Mouse (Mus musculus): ENCODE measurements around the gene Sgip1. TPM values are rescaled to one million over a fixed set of nuclear protein-coding genes. Genes with fewer than 3 reads are reported as not detected.

Gene Sgip1
- polyA plus RNA-seq, 1 experiment from 2014 or later, result 1.2 TPM

GRCm38 (mm10) chr4:102964174-102964573 lies 223.1 kb downstream of the Sgip1 start:
- no peaks in the 10 kb centered on the region for H3K4me1 ChIP-seq (ENCODE audit: control insufficient read depth, insufficient read depth, low read length)
- no peak for ATAC-seq (replicated peaks; ENCODE audit: extremely low read depth, insufficient read depth, low FRiP score)
- H3K27ac ChIP-seq (ENCODE audit: low read length), result no peak overlapping the region
- H3K27me3 ChIP-seq (ENCODE audit: control insufficient read depth, insufficient read depth, low read length), result no peaks in the 10 kb centered on the region
- no peaks in the 10 kb centered on the region for H3K36me3 ChIP-seq (ENCODE audit: control insufficient read depth, insufficient read depth)
- no peak overlapping the region for H3K4me3 ChIP-seq (ENCODE audit: low read length)
- H3K9me3 ChIP-seq (replicated peaks; ENCODE audit: control insufficient read depth, low read length), result no peaks in the 10 kb centered on the region
- H3K4me2 ChIP-seq (ENCODE audit: low read depth, low read length), result no peak overlapping the region
- no peak overlapping the region for H3K9ac ChIP-seq (ENCODE audit: low read length)
- WGBS, result 35% methylated on average over 3 of the region's 3 CpGs

DNA sequence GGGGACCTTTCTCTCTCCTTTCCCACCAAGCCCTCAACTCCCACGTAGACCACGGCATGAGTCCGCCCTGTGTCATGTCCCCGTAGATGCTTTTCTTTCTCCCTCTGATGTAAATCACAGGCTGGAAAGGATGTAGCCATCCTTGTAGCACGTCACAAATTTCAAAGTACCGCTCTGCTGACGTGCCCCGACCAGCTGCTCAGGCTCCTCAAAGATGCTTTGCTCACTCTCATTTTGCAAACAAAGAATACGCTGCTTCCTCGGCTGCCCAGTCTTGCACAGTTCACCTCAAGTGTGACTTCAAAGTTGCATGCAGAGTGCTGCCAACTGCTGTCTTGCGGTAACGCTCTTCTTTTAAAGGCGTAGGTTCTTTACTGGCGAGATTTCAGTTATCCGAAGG lies 226.7 kb downstream of the Sgip1 start:
- 83% methylated on average over 15 of the region's 15 CpGs for WGBS

DNA sequence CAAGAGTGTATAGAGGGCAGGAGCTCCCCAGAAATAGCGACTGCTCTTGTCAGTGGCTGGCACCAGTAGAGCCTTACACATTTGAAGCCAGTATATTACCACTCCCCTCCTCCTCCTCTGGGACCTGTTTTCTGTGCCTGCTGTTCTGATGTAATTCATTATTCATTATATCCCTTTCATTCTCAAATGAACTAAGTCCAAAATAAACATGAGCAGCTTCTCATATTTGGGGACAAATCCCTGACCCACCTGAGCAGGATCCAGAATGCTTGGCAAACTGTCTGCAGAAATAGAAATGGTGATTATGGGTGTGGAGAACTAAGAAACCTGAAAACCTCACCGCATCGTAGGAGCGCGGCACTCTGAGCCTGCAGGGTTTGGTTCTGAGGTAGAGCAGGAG lies 228.5 kb downstream of the Sgip1 start:
- Histone ChIP-seq H3K36me3 (ENCODE audit: control insufficient read depth, insufficient read depth) (no peaks in the 10 kb centered on the region), H3K4me1 (ENCODE audit: control insufficient read depth, insufficient read depth, low read length) (no peaks in the 10 kb centered on the region)
- ATAC-seq (replicated peaks; ENCODE audit: extremely low read depth, insufficient read depth, low FRiP score), result no peak

More for the DNA sequence above, 226.7 kb downstream of the Sgip1 start:
- Histone ChIP-seq H3K27me3 (ENCODE audit: control insufficient read depth, insufficient read depth, low read length) (no peaks in the 10 kb centered on the region), H3K27ac (ENCODE audit: low read length) (no peak overlapping the region), H3K4me1 (ENCODE audit: control insufficient read depth, insufficient read depth, low read length) (no peaks in the 10 kb centered on the region), H3K9me3 (replicated peaks; ENCODE audit: control insufficient read depth, low read length) (no peaks in the 10 kb centered on the region), H3K36me3 (ENCODE audit: control insufficient read depth, insufficient read depth) (no peaks in the 10 kb centered on the region), H3K4me2 (ENCODE audit: low read depth, low read length) (no peak overlapping the region), H3K4me3 (ENCODE audit: low read length) (no peak overlapping the region), H3K9ac (ENCODE audit: low read length) (no peak overlapping the region)
- ATAC-seq (replicated peaks; ENCODE audit: extremely low read depth, insufficient read depth, low FRiP score), result peak; percentile 32; the same call in 1 of the 2 replicates

GRCm38 (mm10) chr4:102971159-102971558 lies 230.1 kb downstream of the Sgip1 start:
- Histone ChIP-seq H3K4me2 (ENCODE audit: low read depth, low read length) (no peak overlapping the region), H3K36me3 (ENCODE audit: control insufficient read depth, insufficient read depth) (no peaks in the 10 kb centered on the region), H3K27me3 (ENCODE audit: control insufficient read depth, insufficient read depth, low read length) (no peaks in the 10 kb centered on the region; the same call in none of the 2 replicates), H3K27ac (ENCODE audit: low read length) (no peak overlapping the region), H3K9ac (ENCODE audit: low read length) (no peak overlapping the region), H3K4me1 (ENCODE audit: control insufficient read depth, insufficient read depth, low read length) (no peaks in the 10 kb centered on the region), H3K9me3 (replicated peaks; ENCODE audit: control insufficient read depth, low read length) (no peaks in the 10 kb centered on the region), H3K4me3 (ENCODE audit: low read length) (no peak overlapping the region)
- no peak for ATAC-seq (replicated peaks; ENCODE audit: extremely low read depth, insufficient read depth, low FRiP score)
- 72% methylated on average over 5 of the region's 5 CpGs for WGBS

More for the DNA sequence above, 228.5 kb downstream of the Sgip1 start:
- Histone ChIP-seq H3K27me3 (ENCODE audit: control insufficient read depth, insufficient read depth, low read length) (no peaks in the 10 kb centered on the region; the same call in none of the 2 replicates), H3K9ac (ENCODE audit: low read length) (no peak overlapping the region), H3K4me3 (ENCODE audit: low read length) (no peak overlapping the region), H3K4me2 (ENCODE audit: low read depth, low read length) (no peak overlapping the region), H3K9me3 (replicated peaks; ENCODE audit: control insufficient read depth, low read length) (no peaks in the 10 kb centered on the region), H3K27ac (ENCODE audit: low read length) (no peak overlapping the region)
- WGBS, result 92% methylated on average over 5 of the region's 5 CpGs

- H3K9me3 ChIP-seq (replicated peaks; ENCODE audit: control insufficient read depth, low read length), result no peaks in the 10 kb centered on the region
- no peak overlapping the region for H3K9ac ChIP-seq (ENCODE audit: low read length)
- peaks cover 5% of the 10 kb centered on the region for H3K27me3 ChIP-seq (ENCODE audit: control insufficient read depth, insufficient read depth, low read length)
- H3K4me3 ChIP-seq (ENCODE audit: low read length), result no peak overlapping the region
- no peak overlapping the region for H3K27ac ChIP-seq (ENCODE audit: low read length)
- 70% methylated on average over 3 of the region's 3 CpGs for WGBS
- no peaks in the 10 kb centered on the region for H3K4me1 ChIP-seq (ENCODE audit: control insufficient read depth, insufficient read depth, low read length)
- no peak overlapping the region for H3K4me2 ChIP-seq (ENCODE audit: low read depth, low read length)
- ATAC-seq (replicated peaks; ENCODE audit: extremely low read depth, insufficient read depth, low FRiP score), result no peak
- H3K36me3 ChIP-seq (ENCODE audit: control insufficient read depth, insufficient read depth), result no peaks in the 10 kb centered on the region
These were observed 231.0 kb downstream of the Sgip1 start for GRCm38 (mm10) chr4:102972071-102972470.

- no peaks in the 10 kb centered on the region for H3K9me3 ChIP-seq (replicated peaks; ENCODE audit: control insufficient read depth, low read length)
- no peak overlapping the region for H3K4me3 ChIP-seq (ENCODE audit: low read length)
- H3K9ac ChIP-seq (ENCODE audit: low read length), result no peak overlapping the region
- no peaks in the 10 kb centered on the region for H3K36me3 ChIP-seq (ENCODE audit: control insufficient read depth, insufficient read depth)
- no peak overlapping the region for H3K27ac ChIP-seq (ENCODE audit: low read length)
- H3K4me2 ChIP-seq (ENCODE audit: low read depth, low read length), result no peak overlapping the region
- 61% methylated on average over 5 of the region's 5 CpGs for WGBS
- peaks cover 7% of the 10 kb centered on the region for H3K27me3 ChIP-seq (ENCODE audit: control insufficient read depth, insufficient read depth, low read length)
- H3K4me1 ChIP-seq (ENCODE audit: control insufficient read depth, insufficient read depth, low read length), result peaks cover 4% of the 10 kb centered on the region
- ATAC-seq (replicated peaks; ENCODE audit: extremely low read depth, insufficient read depth, low FRiP score), result no peak
These were observed 233.1 kb downstream of the Sgip1 start for GRCm38 (mm10) chr4:102974172-102974571.

DNA sequence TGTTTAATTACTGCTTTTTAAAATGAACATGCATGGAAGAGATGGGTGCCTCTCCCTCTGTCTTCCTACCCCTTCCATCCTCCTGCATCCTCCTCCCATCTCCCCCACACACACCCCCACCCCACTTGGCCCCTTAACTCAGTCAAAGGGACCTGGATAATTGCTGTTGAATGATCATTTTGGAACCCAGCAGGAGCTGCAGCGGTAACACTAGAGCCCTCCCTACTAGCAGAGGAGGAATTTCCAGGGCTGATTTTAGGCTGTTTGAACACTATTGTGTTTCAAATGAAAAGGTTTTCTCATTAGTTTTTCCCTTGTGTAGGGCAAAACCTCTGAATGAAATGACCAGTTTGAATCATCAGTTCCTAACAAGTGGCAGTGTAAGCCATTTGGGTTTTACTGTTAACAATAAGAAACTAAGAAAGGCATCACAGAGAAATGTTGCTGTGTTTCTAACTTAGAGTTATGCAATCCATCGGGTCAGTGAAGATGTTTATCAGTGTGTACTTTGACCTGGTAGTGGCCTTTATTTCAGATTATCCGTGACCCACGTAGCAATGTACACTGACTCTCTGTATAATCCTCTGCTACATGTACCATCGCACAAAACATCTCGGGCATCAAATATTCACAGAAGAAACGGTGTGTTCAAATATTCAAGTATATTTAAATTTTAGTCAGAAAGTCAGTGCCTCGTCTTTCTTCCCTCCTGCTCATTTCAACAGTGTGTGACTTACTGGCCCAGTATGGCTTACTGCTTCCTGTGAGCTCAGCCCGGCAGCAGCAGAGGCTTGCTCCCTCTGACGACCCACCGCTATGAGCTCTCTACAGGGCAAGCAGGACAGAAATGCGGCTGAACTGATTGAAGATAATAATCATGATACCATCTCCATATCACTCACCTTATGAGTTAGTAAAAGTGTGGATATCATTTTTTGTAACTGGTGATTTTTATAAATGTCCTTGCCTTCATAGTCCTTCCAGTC lies 235.5 kb downstream of the Sgip1 start:
- no peak for ATAC-seq (replicated peaks; ENCODE audit: extremely low read depth, insufficient read depth, low FRiP score)
- Histone ChIP-seq H3K4me1 (ENCODE audit: control insufficient read depth, insufficient read depth, low read length) (peaks cover 4% of the 10 kb centered on the region), H3K4me2 (ENCODE audit: low read depth, low read length) (no peak overlapping the region), H3K27ac (ENCODE audit: low read length) (no peak overlapping the region), H3K36me3 (ENCODE audit: control insufficient read depth, insufficient read depth) (no peaks in the 10 kb centered on the region), H3K27me3 (ENCODE audit: control insufficient read depth, insufficient read depth, low read length) (peaks cover 12% of the 10 kb centered on the region), H3K4me3 (ENCODE audit: low read length) (no peak overlapping the region), H3K9me3 (replicated peaks; ENCODE audit: control insufficient read depth, low read length) (peaks cover 4% of the 10 kb centered on the region), H3K9ac (ENCODE audit: low read length) (no peak overlapping the region)
- WGBS, result 61% methylated on average over 12 of the region's 12 CpGs

DNA sequence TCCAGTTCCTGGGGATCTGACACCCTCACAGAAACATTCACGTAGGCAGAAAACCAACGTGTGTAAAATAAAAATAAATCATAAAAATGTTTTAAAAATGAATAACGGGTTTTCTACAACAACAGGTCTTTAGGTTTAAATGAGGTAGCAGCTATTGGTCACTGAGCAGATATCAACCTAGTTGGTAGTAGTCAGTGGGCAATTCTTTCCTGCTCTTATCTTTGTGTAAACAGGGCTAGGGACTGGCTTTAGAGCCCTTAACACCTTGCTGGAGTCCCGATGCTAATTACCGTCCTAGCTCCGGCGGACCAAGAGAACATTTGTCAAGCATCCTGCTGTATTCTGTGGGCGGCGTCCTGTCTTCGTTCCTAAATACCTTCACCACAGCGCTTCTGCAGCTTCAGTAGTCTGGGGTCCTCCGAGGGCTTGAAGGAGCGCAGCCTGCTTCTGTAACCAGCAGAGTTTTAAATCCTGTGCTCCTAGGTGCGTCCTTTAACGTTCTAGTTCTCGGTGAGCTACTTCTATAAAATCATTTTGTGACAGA lies 236.8 kb downstream of the Sgip1 start:
- Histone ChIP-seq H3K36me3 (ENCODE audit: control insufficient read depth, insufficient read depth) (no peaks in the 10 kb centered on the region), H3K4me3 (ENCODE audit: low read length) (peak overlapping the region; percentile 16), H3K27ac (ENCODE audit: low read length) (no peak overlapping the region), H3K27me3 (ENCODE audit: control insufficient read depth, insufficient read depth, low read length) (peaks cover 12% of the 10 kb centered on the region), H3K9ac (ENCODE audit: low read length) (no peak overlapping the region), H3K9me3 (replicated peaks; ENCODE audit: control insufficient read depth, low read length) (peaks cover 4% of the 10 kb centered on the region), H3K4me2 (ENCODE audit: low read depth, low read length) (peak overlapping the region; percentile 61), H3K4me1 (ENCODE audit: control insufficient read depth, insufficient read depth, low read length) (peaks cover 4% of the 10 kb centered on the region)
- WGBS, result 14% methylated on average over 16 of the region's 16 CpGs
- ATAC-seq (replicated peaks; ENCODE audit: extremely low read depth, insufficient read depth, low FRiP score), result no peak

DNA sequence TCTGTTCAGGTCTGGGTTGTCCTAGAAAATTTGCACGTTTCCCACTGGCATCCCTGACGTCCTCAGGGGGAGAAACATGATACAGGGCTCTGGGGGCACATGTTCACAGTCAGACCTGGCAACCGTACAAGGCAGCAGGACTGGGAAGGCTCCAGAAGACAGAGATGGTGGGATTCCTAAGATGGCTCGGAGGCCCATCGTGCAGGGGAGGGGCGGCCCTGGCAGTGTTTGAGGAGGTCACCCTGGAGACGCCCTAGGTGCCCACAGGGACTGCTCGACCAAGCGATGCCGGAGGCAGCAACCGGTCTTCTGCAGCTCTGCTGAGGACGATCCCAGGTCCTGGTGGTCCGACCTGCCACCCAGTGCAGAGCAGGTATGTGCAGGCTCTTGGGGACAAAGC lies 237.3 kb downstream of the Sgip1 start, which contains the start of gene Tctex1d1:
Gene Tctex1d1 (plus strand): TSS at position 167 of the 400 bp plus-strand sequence.
- Histone ChIP-seq H3K4me3 (ENCODE audit: low read length) (peak within 1 kb of the TSS; percentile 47), H3K4me1 (ENCODE audit: control insufficient read depth, insufficient read depth, low read length) (peaks cover 4% of the 10 kb centered on the region), H3K4me2 (ENCODE audit: low read depth, low read length) (peak within 1 kb of the TSS; percentile 61), H3K9ac (ENCODE audit: low read length) (peak within 1 kb of the TSS; percentile 16; the same call in 1 of the 2 replicates), H3K36me3 (ENCODE audit: control insufficient read depth, insufficient read depth) (no peaks in the 10 kb centered on the region), H3K27ac (ENCODE audit: low read length) (no peak within 1 kb of the TSS), H3K9me3 (replicated peaks; ENCODE audit: control insufficient read depth, low read length) (peaks cover 4% of the 10 kb centered on the region), H3K27me3 (ENCODE audit: control insufficient read depth, insufficient read depth, low read length) (peaks cover 12% of the 10 kb centered on the region)
- under 1% methylated on average over 13 of the region's 13 CpGs for WGBS
- ATAC-seq (replicated peaks; ENCODE audit: extremely low read depth, insufficient read depth, low FRiP score), result 0 out of 2 replicates have a peak, but pooled peaks have one; percentile 28

Measured in heart, embryonic 16.5 days (tissue).